Mouse (Mus musculus): Measurements from ENCODE around the gene Dstn. TPM values are rescaled to one million over a fixed set of nuclear protein-coding genes. Genes with fewer than 3 reads are reported as not detected.

Dstn gene
- polyA plus RNA-seq (2017; shearing (Covaris generic)): 30.6 TPM

GRCm38 (mm10) chr2:143914760-143915599 lies at the start of gene Dstn:
Gene Dstn, plus strand, starts transcription at chr2:143915320.

Other genes with a start within 250 kb of the Dstn start
- gene Bfsp1, start 52.1 kb upstream of the Dstn start, polyA plus RNA-seq (2017; shearing (Covaris generic)): not detected
- gene Rrbp1, start 95.9 kb downstream of the Dstn start, polyA plus RNA-seq (2017; shearing (Covaris generic)): 27.3 TPM
- gene Banf2, start 117.7 kb downstream of the Dstn start, polyA plus RNA-seq (2017; shearing (Covaris generic)): not detected

Data from CD4-positive, CD25-positive, alpha-beta regulatory T cell, adult 9 weeks (primary cell).